Mouse (Mus musculus) forebrain, embryonic 15.5 days (tissue): ENCODE data around the gene Prkch. TPM values are rescaled to one million over a fixed set of nuclear protein-coding genes. Genes with fewer than 3 reads are reported as not detected.
"Not testable (repeated sequence)": the region's sequence is repeated elsewhere in the genome, so short reads cannot be mapped to it uniquely, and the experiment has no call there.

Source experiments
- ATAC-seq: fragments of 200-750 bp; cut with Nextera tagmentation; replicated peaks from 2 replicates; pipeline ENCODE4 v1.8.0; 2017; ENCODE audit warnings: mild to moderate bottlenecking, moderate TSS enrichment, moderate library complexity
- H3K27ac ChIP-seq: fragments of 300-500 bp; sonication (generic); replicated peaks from 2 replicates; pipeline ENCODE4 v1.5.1; 2015; ENCODE audit warnings: mild to moderate bottlenecking, inconsistent platforms
- H3K27me3 ChIP-seq: fragments of 300-500 bp; sonication (generic); 2 replicates; pipeline ENCODE4 v1.6.1; 2015; ENCODE audit warnings: inconsistent platforms
- H3K36me3 ChIP-seq: fragments of 300-500 bp; sonication (generic); 2 replicates; pipeline ENCODE4 v1.6.1; 2015; ENCODE audit warnings: mild to moderate bottlenecking, inconsistent platforms
- H3K4me1 ChIP-seq: fragments of 300-500 bp; sonication (generic); 2 replicates; pipeline ENCODE4 v1.6.1; 2015; ENCODE audit warnings: inconsistent platforms
- H3K4me2 ChIP-seq: fragments of 300-500 bp; sonication (generic); replicated peaks from 2 replicates; pipeline ENCODE4 v1.6.1; 2015; ENCODE audit warnings: mild to moderate bottlenecking, inconsistent platforms
- H3K4me3 ChIP-seq: fragments of 300-500 bp; sonication (generic); 2 replicates; pipeline ENCODE4 v1.5.1; 2015; ENCODE audit warnings: mild to moderate bottlenecking, inconsistent platforms
- H3K9ac ChIP-seq: fragments of 300-500 bp; sonication (generic); replicated peaks from 2 replicates; pipeline ENCODE4 v1.6.1; 2015; ENCODE audit warnings: mild to moderate bottlenecking, inconsistent platforms
- H3K9me3 ChIP-seq: fragments of 300-500 bp; sonication (generic); 2 replicates; pipeline ENCODE4 v1.6.1; 2016; ENCODE audit warnings: inconsistent platforms
- WGBS: fragments of 180-500 bp; shearing (Covaris S2); methylation state at CpG from one replicate; pipeline ENCODE4 v1.1.7; 2015; ENCODE audit warnings: mixed read lengths; 5-methylcytosine and 5-hydroxymethylcytosine counted together
- polyA plus RNA-seq: library from polyadenylated mRNA; unstranded; fragments of >200 nt; fragmentation: Nextera tagmentation; extraction: Ambion mirVana; gene quantifications from 2 replicates; pipeline ENCODE4 v1.2.1, GENCODE M21; 2015

Gene Prkch
- 4.9 and 6.6 TPM in 2 replicates for polyA plus RNA-seq

DNA sequence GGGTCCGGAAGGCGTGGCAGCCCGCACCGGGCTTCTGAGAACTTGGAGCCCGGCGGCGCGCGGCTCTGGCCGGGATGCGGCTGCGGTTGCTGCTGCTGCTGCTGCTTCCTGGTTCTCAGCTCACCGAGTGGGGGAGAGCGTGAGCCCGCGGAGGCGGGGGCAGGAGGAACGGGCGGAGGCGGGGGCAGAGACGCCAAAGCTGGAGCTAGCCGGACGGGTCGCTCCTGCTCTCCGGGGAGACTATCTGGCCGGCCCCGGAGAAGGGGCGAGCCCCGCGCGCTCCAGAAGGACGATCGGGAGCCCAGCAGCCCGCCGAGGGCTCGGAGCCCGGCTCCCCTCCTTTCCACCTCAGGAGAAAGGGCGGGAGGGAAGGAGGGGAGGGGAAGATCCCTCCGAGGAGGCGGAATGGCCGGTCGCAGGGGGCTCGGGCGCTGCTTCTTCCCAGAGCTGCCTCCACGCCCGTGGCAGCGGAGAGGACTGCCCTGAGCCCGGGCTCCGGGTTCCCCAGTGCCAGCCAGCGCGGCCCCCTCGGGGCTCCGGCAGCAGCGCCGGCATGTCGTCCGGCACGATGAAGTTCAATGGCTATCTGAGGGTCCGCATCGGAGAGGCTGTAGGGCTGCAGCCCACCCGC, at the start of gene Prkch:
Gene Prkch, plus strand, starts transcription at position 187 of the 631 bp plus-strand sequence.
- peak; percentile 92 for ATAC-seq
- peaks cover 19% of the 10 kb centered on the region for H3K4me1 ChIP-seq
- H3K36me3 ChIP-seq = no peaks in the 10 kb centered on the region
- peaks cover 22% of the 10 kb centered on the region; the same call in 1 of the 2 replicates for H3K27me3 ChIP-seq
- peak within 1 kb of the TSS; percentile 83 for H3K4me2 ChIP-seq
- peak within 1 kb of the TSS; percentile 60 for H3K9ac ChIP-seq
- peak within 1 kb of the TSS; percentile 62 for H3K4me3 ChIP-seq
- no peaks in the 10 kb centered on the region for H3K9me3 ChIP-seq
- H3K27ac ChIP-seq = peak within 1 kb of the TSS; percentile 50
- WGBS = under 1% methylated on average over 59 of the region's 61 CpGs

- Histone ChIP-seq H3K4me3 (no peak overlapping the region), H3K27me3 (peaks cover 9% of the 10 kb centered on the region; the same call in 1 of the 2 replicates), H3K4me2 (no peak overlapping the region), H3K36me3 (no peaks in the 10 kb centered on the region), H3K27ac (no peak overlapping the region), H3K9me3 (no peaks in the 10 kb centered on the region), H3K4me1 (no peaks in the 10 kb centered on the region), H3K9ac (no peak overlapping the region)
- ATAC-seq = no peak
- WGBS = 27% methylated on average over 17 of the region's 17 CpGs
These were observed 47.0 kb upstream of the Prkch start for GRCm38 (mm10) chr12:73537499-73538138.

DNA sequence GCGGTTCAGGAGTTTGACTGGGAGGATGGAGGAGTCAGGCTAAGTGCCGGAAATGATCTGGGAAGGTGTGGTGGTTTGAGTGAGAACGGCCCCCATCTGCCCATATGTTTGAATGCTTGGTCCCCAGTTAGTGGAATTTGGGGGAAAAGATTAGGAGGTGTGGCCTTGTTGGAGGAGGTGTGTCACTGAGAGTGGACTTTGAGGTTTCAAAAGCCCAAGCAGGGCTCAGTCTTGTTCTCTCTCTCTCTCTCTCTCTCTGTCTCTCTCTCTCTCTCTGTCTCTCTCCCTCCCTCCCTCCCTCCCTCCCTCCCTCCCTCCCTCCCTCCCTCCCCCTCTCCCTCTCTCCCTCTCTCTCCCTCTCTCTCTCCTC, 46.5 kb upstream of the Prkch start:
- not testable (repeated sequence) for H3K9ac ChIP-seq, H3K4me2 ChIP-seq
- 49% methylated on average over 3 of the region's 3 CpGs for WGBS

GRCm38 (mm10) chr12:73539151-73539550, 45.4 kb upstream of the Prkch start:
- no peaks in the 10 kb centered on the region for H3K9me3 ChIP-seq
- H3K36me3 ChIP-seq = no peaks in the 10 kb centered on the region
- H3K4me1 ChIP-seq = no peaks in the 10 kb centered on the region
- H3K27me3 ChIP-seq = peaks cover 20% of the 10 kb centered on the region; the same call in 1 of the 2 replicates
- ATAC-seq = no peak
- H3K4me3 ChIP-seq = no peak overlapping the region
- H3K9ac ChIP-seq = no peak overlapping the region
- WGBS = 40% methylated on average over 2 of the region's 2 CpGs
- H3K4me2 ChIP-seq = no peak overlapping the region
- no peak overlapping the region for H3K27ac ChIP-seq

More for the DNA sequence above, 46.5 kb upstream of the Prkch start:
- H3K27ac ChIP-seq, ATAC-seq, H3K9me3 ChIP-seq, H3K4me3 ChIP-seq, H3K36me3 ChIP-seq, H3K4me1 ChIP-seq: not testable (repeated sequence)
- peaks cover 14% of the 10 kb centered on the region; the same call in 1 of the 2 replicates for H3K27me3 ChIP-seq

GRCm38 (mm10) chr12:73540402-73540801, 44.2 kb upstream of the Prkch start:
- ATAC-seq = no peak
- 83% methylated on average over 2 of the region's 2 CpGs for WGBS
- Histone ChIP-seq H3K4me1 (peaks cover 2% of the 10 kb centered on the region), H3K4me2 (no peak overlapping the region), H3K36me3 (no peaks in the 10 kb centered on the region), H3K9me3 (no peaks in the 10 kb centered on the region), H3K9ac (no peak overlapping the region), H3K4me3 (no peak overlapping the region), H3K27me3 (peaks cover 32% of the 10 kb centered on the region), H3K27ac (no peak overlapping the region)

- WGBS = 92% methylated on average over 5 of the region's 5 CpGs
- Histone ChIP-seq H3K4me3 (no peak overlapping the region), H3K4me2 (no peak overlapping the region), H3K4me1 (peaks cover 13% of the 10 kb centered on the region), H3K36me3 (no peaks in the 10 kb centered on the region), H3K27ac (no peak overlapping the region), H3K27me3 (peaks cover 58% of the 10 kb centered on the region), H3K9me3 (no peaks in the 10 kb centered on the region), H3K9ac (no peak overlapping the region)
- no peak for ATAC-seq
These were observed 41.4 kb upstream of the Prkch start for GRCm38 (mm10) chr12:73543191-73543590.

GRCm38 (mm10) chr12:73544736-73545671, 39.6 kb upstream of the Prkch start:
- Histone ChIP-seq H3K27me3 (peaks cover 73% of the 10 kb centered on the region), H3K4me2 (peak overlapping the region; percentile 53), H3K9ac (no peak overlapping the region), H3K9me3 (no peaks in the 10 kb centered on the region), H3K4me1 (peaks cover 13% of the 10 kb centered on the region), H3K27ac (no peak overlapping the region), H3K4me3 (peak overlapping the region; percentile 40), H3K36me3 (no peaks in the 10 kb centered on the region)
- ATAC-seq = no peak
- WGBS = 16% methylated on average over 48 of the region's 48 CpGs

- no peak overlapping the region for H3K27ac ChIP-seq
- peak overlapping the region; percentile 40 for H3K4me3 ChIP-seq
- H3K4me2 ChIP-seq = peak overlapping the region; percentile 53
- no peak overlapping the region for H3K9ac ChIP-seq
- peaks cover 13% of the 10 kb centered on the region for H3K4me1 ChIP-seq
- H3K9me3 ChIP-seq = no peaks in the 10 kb centered on the region
- WGBS = 1% methylated on average over 55 of the region's 55 CpGs
- no peaks in the 10 kb centered on the region for H3K36me3 ChIP-seq
- peak; percentile 71 for ATAC-seq
- H3K27me3 ChIP-seq = peaks cover 78% of the 10 kb centered on the region
These were observed 38.9 kb upstream of the Prkch start for GRCm38 (mm10) chr12:73545672-73546085.

DNA sequence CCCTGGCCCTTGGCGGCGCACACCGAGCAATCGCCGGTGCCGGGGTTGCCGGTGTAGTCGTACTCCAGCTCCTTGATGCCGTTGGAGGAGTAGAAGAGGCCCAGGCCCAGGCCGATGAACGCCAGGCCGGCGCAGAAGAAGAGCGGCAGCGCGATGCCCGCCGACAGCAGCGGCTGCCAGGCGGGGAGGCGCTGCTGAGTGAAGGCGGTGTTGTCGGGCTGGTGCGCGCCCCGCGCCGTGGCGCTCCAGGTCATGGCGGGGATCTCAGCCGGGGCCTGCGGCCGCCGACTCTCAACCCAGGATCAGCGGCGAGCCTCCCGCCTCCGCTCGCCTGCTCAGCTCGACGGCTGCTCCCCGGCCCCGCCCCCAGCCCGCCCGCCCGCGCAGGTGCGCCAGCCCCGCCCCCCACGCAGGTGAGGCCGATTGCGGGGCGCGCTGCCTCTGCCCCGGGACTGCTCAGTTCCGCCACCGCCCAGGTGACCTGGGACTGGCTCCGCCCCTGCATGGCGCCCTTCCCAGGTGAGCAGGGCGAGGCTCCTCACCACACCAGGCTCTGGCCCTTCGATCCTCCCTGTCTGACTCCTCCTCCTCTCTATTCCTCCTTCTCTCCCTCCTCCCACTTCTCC, 38.4 kb upstream of the Prkch start, which contains the start of gene Tmem30b:
Gene Tmem30b, minus strand, starts transcription at position 307 of the 626 bp plus-strand sequence.
- 2% methylated on average over 39 of the region's 61 CpGs for WGBS
- Histone ChIP-seq H3K9me3 (no peaks in the 10 kb centered on the region), H3K27ac (no peak within 1 kb of the TSS), H3K36me3 (no peaks in the 10 kb centered on the region), H3K9ac (no peak within 1 kb of the TSS), H3K4me2 (peak within 1 kb of the TSS; percentile 53), H3K4me1 (peaks cover 13% of the 10 kb centered on the region), H3K27me3 (peaks cover 74% of the 10 kb centered on the region), H3K4me3 (peak within 1 kb of the TSS; percentile 40)
- ATAC-seq = peak; percentile 67

DNA sequence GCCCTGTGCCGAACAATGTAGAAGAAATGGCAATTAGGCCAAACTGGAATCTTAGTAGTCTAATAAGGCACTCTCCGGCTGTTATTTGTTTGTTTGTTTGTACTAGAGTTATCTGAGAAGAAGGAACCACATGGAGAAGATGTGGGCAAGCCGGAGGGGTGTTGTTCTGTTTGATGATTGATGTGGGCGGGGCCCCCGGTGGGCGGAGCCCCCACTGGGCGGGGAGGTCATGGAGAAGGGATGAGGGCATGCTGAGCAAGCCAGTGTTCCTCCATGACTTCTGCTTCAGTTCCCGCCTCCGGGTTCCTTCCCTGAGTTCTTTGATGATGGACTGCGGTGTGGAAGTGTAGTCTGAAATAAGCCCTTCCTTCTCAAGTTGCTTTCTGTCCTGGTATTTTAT, 37.0 kb upstream of the Prkch start:
- Histone ChIP-seq H3K27ac (no peak overlapping the region), H3K4me1 (peaks cover 13% of the 10 kb centered on the region), H3K36me3 (no peaks in the 10 kb centered on the region), H3K4me2 (no peak overlapping the region), H3K9ac (no peak overlapping the region), H3K9me3 (no peaks in the 10 kb centered on the region), H3K27me3 (peaks cover 72% of the 10 kb centered on the region), H3K4me3 (no peak overlapping the region)
- 41% methylated on average over 10 of the region's 10 CpGs for WGBS
- ATAC-seq = no peak

DNA sequence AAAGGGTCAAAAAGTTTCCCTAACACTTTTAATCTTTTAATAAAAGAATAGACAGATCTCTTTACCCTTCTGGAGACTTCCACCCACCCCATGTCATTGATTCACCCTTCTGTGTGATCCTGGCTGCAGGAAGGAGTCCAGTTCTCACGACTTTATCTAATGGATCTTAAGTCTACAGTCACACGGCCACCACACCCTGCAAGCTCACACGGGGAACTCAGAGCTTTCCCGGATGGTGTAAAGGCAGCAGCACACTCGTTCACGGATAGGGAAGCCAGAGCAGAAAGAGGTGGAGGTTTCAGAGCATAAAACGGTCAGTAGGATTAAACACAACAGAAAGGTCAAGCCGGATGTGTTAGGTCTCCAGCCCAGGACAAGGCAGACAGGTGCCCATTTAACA, 36.3 kb upstream of the Prkch start:
- Histone ChIP-seq H3K9ac (no peak overlapping the region), H3K4me2 (no peak overlapping the region), H3K36me3 (no peaks in the 10 kb centered on the region), H3K27me3 (peaks cover 66% of the 10 kb centered on the region), H3K9me3 (no peaks in the 10 kb centered on the region), H3K4me1 (peaks cover 13% of the 10 kb centered on the region), H3K4me3 (no peak overlapping the region), H3K27ac (no peak overlapping the region)
- ATAC-seq = no peak
- WGBS = 71% methylated on average over 8 of the region's 8 CpGs
